In the genomic region with DNA sequence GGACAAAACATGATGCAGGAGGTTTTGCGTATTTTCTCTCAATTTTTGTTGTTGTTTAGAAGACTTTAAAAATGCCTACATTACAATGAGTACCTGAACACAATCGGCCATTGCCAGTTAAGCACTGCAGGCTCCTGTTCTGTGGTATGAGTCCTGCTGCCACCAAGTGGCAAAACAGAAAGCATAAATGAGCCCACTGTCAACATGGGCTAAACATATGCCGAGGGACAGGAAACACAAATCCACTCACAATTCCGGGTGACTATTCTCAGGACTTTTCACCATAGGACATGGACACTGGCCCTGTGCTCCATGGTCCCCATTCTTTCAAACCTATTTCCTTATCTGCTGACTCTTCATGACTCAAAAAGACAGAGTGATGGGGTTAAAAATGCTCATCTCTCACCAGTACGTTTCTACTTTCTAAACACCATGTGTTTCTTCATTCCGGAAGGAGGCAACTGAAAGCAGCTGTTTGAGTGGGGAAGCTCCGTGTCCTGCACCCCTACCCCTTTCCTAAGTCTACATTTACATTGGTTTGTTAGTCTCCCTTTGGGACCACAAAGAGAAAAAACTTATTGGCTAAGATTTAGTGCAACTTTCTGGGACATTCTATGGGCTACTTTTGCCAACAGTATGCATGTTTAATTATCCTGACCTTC, we compare ENCODE assay signal across 8 mouse cellular contexts. TPM values are rescaled to one million over a fixed set of nuclear protein-coding genes. Genes with fewer than 3 reads are reported as not detected.
DNase-seq lines count a peak whose midpoint lies in the region; ATAC-seq lines count a peak whose summit lies in the region.

No protein-coding gene starts in this region.

- DNase-seq in cerebellum, postnatal 4 days (ENCODE audit: low spot score in 2 of 2): no peak
- DNase-seq in liver: peak; percentile 7
- DNase-seq in liver, embryonic 11.5 days (ENCODE audit: low spot score): no peak
- peak; percentile 10 for DNase-seq in brain, embryonic 18.5 days (ENCODE audit: low read depth, low spot score)
- DNase-seq in kidney, adult 8-10 months: peak; percentile 22 to 23
- no peak for DNase-seq in gastrocnemius, postnatal 4 days (ENCODE audit: low spot score in 2 of 2)

- no peak overlapping the region for H3K9ac ChIP-seq in liver, embryonic 11.5 days (ENCODE audit: low read depth, low read length)

- ATAC-seq in cerebellum, adult (ENCODE audit: insufficient number of reproducible peaks, low FRiP score, low TSS enrichment): peak; percentile 74; the same call in 1 of the 2 replicates
- ATAC-seq in liver, embryonic 11.5 days (replicated peaks; ENCODE audit: low FRiP score): no peak
- ATAC-seq in megakaryocyte, adult 5-6 weeks (ENCODE audit: poor library complexity, severe bottlenecking): peak; percentile 77

- 59% methylated on average over 7 of the region's 7 CpGs for WGBS in liver, embryonic 11.5 days

- no peaks in the 10 kb centered on the region for H3K9me3 ChIP-seq in liver, embryonic 11.5 days (ENCODE audit: control insufficient read depth, low read length)

- H3K4me3 ChIP-seq in liver, embryonic 11.5 days (ENCODE audit: low read depth, low read length): no peak overlapping the region

- H3K4me2 ChIP-seq in liver, embryonic 11.5 days: no peak overlapping the region

- H3K4me1 ChIP-seq in liver, embryonic 11.5 days (replicated peaks; ENCODE audit: control insufficient read depth, insufficient read depth, low read length): no peaks in the 10 kb centered on the region

- no peak overlapping the region for H3K27ac ChIP-seq in liver, embryonic 11.5 days (ENCODE audit: low read depth, low read length)

- H3K27me3 ChIP-seq in liver, embryonic 11.5 days (replicated peaks; ENCODE audit: control insufficient read depth, insufficient read depth, low read length): no peaks in the 10 kb centered on the region

- no peaks in the 10 kb centered on the region for H3K36me3 ChIP-seq in liver, embryonic 11.5 days (ENCODE audit: control insufficient read depth, insufficient read depth, low read length)

RNA-seq across cellular contexts. Expression of a gene that starts 57.2 kb away (rescaled TPM):
- 7.8 and 8.0 TPM in 2 replicates for polyA plus RNA-seq in liver, embryonic 11.5 days (2014; fragmentation: Nextera tagmentation; extraction: Ambion mirVana)
- total RNA-seq in megakaryocyte, adult 5-6 weeks (2015): 72.5 and 79.8 TPM in 2 replicates
- total RNA-seq in megakaryocyte, adult 5-6 weeks (2017): 99.8 and 113 TPM in 2 replicates
- total RNA-seq in gastrocnemius, postnatal 4 days (2021): 10 to 100 TPM; 28.1 to 32.1 TPM

Comparison
In these comparisons a context has a peak if more than half of its experiments do, and no peak if none do; other contexts are left out.
1. DNase-seq: peak in liver (single experiment), brain, embryonic 18.5 days (single experiment) and kidney, adult 8-10 months (2 of 2); none in cerebellum, postnatal 4 days (0 of 2), liver, embryonic 11.5 days (single experiment) and gastrocnemius, postnatal 4 days (0 of 2).